Mouse (Mus musculus) CH12F3 (cell line): ENCODE results near the gene Ldlrad2.

ENCODE experiments used
- in situ Hi-C: fragments of 300-500 bp; cut with MboI; formaldehyde crosslinking; loops from 2 replicates; pipeline ENCODE4 v1.14.3; 2020; ENCODE audit warnings: low sequenced_read_pairs

Gene Ldlrad2

DNA sequence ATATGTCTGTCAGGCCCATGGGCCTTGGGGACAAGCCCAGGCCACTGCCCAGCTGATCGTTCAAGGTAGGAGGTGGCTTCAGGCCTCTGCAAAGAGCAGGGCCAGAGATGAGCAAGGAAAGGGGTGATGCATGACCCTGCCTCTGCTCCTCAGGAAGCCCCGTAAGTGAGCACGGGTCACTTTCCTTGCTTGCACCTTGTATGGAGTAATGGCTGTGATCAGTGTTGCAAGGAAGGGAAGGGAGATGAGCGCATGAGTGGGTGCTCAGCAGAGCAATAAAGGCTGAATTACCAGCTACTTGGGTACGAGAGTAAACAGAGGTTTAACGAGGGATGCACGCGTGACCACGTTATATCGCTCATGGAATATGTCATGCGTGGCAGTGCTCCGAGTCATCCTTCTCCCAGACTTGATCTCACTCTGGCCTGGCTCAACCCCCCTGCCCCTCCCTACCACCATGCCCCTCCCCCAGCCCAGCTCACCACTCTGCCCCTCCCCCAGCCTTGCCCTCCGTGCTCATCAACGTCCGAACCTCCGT is 17.6 kb downstream of the Ldlrad2 start:
- in situ Hi-C loops, result no loop called here

GRCm38 (mm10) chr4:137553466-137553865 is 20.9 kb downstream of the Ldlrad2 start:
- in situ Hi-C loops, result no loop called here

DNA sequence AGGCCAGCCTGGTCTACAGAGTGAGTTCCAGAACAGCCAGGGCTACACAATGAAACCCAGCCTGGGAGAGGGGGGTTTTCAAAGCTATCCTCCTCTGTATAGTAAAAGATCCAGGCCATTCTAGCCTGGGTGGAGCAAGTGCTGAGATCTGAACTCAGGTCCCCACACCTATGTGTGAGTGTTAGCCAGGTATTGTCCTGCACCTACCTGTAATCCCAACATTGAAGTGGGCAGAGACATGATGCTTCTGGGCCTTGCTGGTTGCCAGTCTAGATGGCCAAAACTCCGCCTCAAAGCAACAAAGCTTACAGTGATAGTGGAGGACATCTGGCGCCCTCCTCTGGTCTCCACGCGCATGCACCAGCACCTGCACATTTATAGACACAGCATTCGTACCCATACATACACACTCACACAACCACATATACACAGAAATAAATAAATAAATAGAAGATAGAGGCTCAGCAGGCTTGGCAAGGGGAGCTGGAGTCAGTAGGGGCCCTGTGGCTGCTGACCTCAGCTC is 28.3 kb downstream of the Ldlrad2 start:
- in situ Hi-C loops, result loop anchor here (10.0 kb wide), 1 partner anchor 101 kb away; no protein-coding TSS in a partner anchor

- in situ Hi-C loops, result loop anchor here (10.0 kb wide), 1 partner anchor 101 kb away; no protein-coding TSS in a partner anchor
Observed at GRCm38 (mm10) chr4:137545568-137545967, 28.8 kb downstream of the Ldlrad2 start.

GRCm38 (mm10) chr4:137542968-137543367 is 31.4 kb downstream of the Ldlrad2 start:
- in situ Hi-C loops, result loop anchor here (10.0 kb wide), 1 partner anchor 98 kb away; no protein-coding TSS in a partner anchor

GRCm38 (mm10) chr4:137540356-137540755 is 34.0 kb downstream of the Ldlrad2 start:
- in situ Hi-C loops, result loop anchor here (10.0 kb wide), 1 partner anchor 96 kb away; no protein-coding TSS in a partner anchor

DNA sequence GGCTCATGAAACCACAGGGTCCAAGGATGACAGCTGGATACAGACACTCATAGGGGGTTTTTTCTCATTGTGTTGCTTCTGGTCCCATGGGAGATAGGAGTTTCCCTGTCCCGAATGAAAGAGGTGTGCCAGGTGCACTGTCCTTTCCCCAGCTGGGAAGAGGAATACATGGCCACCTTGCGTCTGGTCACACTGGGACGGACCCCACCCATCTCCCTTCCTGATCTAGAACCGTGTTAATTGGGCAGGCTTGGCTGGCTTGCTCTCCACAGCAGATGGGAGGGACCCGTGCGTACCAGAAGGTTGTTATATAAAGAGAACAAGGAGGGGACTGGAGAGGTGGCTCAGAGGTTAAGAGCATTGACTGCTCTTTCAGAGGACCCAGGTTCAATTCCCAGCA is 46.5 kb downstream of the Ldlrad2 start:
- in situ Hi-C loops, result no loop called here

DNA sequence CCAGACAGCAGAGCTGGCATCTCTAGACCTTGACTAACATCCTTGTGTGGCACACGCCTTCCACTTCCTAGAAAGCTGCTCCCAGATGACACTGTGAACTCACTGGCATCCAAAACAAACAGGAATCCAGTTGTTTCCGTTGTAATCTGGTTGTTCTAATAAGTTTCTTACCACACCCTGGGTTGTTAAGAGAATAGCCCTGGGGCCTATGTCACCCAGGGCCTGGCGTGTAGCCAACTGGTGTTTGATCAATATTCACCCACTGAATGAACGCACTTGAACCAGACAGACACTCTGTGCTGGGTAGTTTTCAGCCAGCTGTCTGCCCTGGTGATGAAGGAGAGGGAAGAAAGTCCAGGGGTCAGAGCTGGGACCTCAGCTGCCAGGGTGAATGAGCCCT is 47.0 kb downstream of the Ldlrad2 start:
- in situ Hi-C loops, result no loop called here

DNA sequence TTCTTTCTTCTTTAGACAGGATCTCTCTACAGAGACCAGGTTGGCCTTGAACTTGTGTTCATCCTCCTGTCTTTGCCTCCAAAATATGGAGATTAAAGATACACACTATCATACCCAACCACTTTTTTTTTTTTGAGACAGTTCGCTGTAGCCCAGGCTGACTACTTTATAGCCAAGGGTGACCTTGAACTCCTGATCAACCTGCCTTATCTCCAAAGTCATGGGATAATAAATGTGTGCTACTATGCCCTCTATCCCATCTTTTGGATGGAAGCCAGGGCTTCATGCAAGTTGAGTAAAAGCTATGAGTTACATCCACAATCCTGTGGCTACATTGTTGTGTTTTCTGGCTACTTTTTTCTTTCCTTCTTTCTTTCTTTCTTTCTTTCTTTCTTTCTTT is 48.9 kb downstream of the Ldlrad2 start:
- in situ Hi-C loops, result no loop called here
